10 mouse cellular contexts compared by ENCODE assay signal in genomic region chr11:114071998-114072397, GRCm38 (mm10). TPM values are rescaled to one million over a fixed set of nuclear protein-coding genes. Genes with fewer than 3 reads are reported as not detected.
DNase-seq lines count a peak whose midpoint lies in the region; ATAC-seq and TF ChIP-seq lines count a peak whose summit lies in the region.
"Had no signal": no experiment of that assay in that cellular context is flagged by ENCODE, and none has a peak within 500 bp of the region (broad histone marks: within the 10 kb centered on the region; RNA-seq: fewer than 3 reads in every experiment).

No protein-coding gene starts in this region.

- H3K27me3 ChIP-seq in heart, embryonic 10.5 days (ENCODE audit: insufficient read depth, poor library complexity, severe bottlenecking), result peaks cover 26% of the 10 kb centered on the region
- peaks cover 7% of the 10 kb centered on the region for H3K27me3 ChIP-seq in spleen, adult 2 months (ENCODE audit: control insufficient read depth, insufficient read depth, low read length)
- H3K27me3 ChIP-seq in heart, embryonic 14.5 days (ENCODE audit: control insufficient read depth, insufficient read depth, low read length), result no peaks in the 10 kb centered on the region
- no peaks in the 10 kb centered on the region for H3K27me3 ChIP-seq in forebrain, embryonic 15.5 days

- H3K4me2 ChIP-seq in heart, embryonic 14.5 days (ENCODE audit: low read length), result 0 out of 2 replicates have a peak overlapping the region, but pooled peaks have one; percentile 14
- H3K4me2 ChIP-seq in forebrain, embryonic 15.5 days (replicated peaks), result no peak overlapping the region
- H3K4me2 ChIP-seq: midbrain, embryonic 12.5 days had no signal

- no peak for ATAC-seq in heart, embryonic 14.5 days (ENCODE audit: insufficient number of reproducible peaks, insufficient read depth, low FRiP score, low read depth)
- no peak for ATAC-seq in frontal cortex, adult (ENCODE audit: low TSS enrichment)
- no peak for ATAC-seq in forebrain, embryonic 15.5 days (replicated peaks)

- no peak overlapping the region for H3K27ac ChIP-seq in heart, embryonic 10.5 days
- H3K27ac ChIP-seq in spleen, adult 2 months (ENCODE audit: insufficient read depth, low read length), result no peak overlapping the region
- no peak overlapping the region for H3K27ac ChIP-seq in heart, embryonic 14.5 days (replicated peaks in 1 of 2; ENCODE audit: control insufficient read depth in 1 of 2, insufficient read depth in 1 of 2, low read depth in 2 of 2, low read length in 2 of 2)
- H3K27ac ChIP-seq in forebrain, embryonic 15.5 days (replicated peaks), result no peak overlapping the region
- H3K27ac ChIP-seq: midbrain, embryonic 12.5 days had no signal

- H3K9ac ChIP-seq in heart, embryonic 14.5 days (ENCODE audit: low read length), result no peak overlapping the region
- no peak overlapping the region for H3K9ac ChIP-seq in forebrain, embryonic 15.5 days (replicated peaks)
- H3K9ac ChIP-seq: midbrain, embryonic 12.5 days had no signal

- no peaks in the 10 kb centered on the region for H3K36me3 ChIP-seq in heart, embryonic 10.5 days
- H3K36me3 ChIP-seq in spleen, adult 2 months (ENCODE audit: control insufficient read depth, insufficient read depth, low read length), result no peaks in the 10 kb centered on the region
- no peaks in the 10 kb centered on the region for H3K36me3 ChIP-seq in heart, embryonic 14.5 days (ENCODE audit: control insufficient read depth, insufficient read depth, low read length)
- no peaks in the 10 kb centered on the region for H3K36me3 ChIP-seq in forebrain, embryonic 15.5 days
- H3K36me3 ChIP-seq: midbrain, embryonic 12.5 days had no signal

- H3K9me3 ChIP-seq in heart, embryonic 10.5 days, result no peaks in the 10 kb centered on the region
- 0 out of 2 replicates have a peak, but pooled peaks cover 7% of the 10 kb centered on the region for H3K9me3 ChIP-seq in heart, embryonic 14.5 days (ENCODE audit: control insufficient read depth, low read length)
- 0 out of 2 replicates have a peak, but pooled peaks cover 5% of the 10 kb centered on the region for H3K9me3 ChIP-seq in forebrain, embryonic 15.5 days

- DNase-seq in heart, adult 18-20 months, result peak; percentile 30 to 45
- DNase-seq in heart, embryonic 10.5 days (ENCODE audit: low spot score), result no peak
- DNase-seq in spleen, adult 2 months (ENCODE audit: low read depth in 1 of 2, low spot score in 2 of 2), result peak in 1 of 2 experiments; percentile 16
- no peak for DNase-seq in spleen, adult 12 weeks (ENCODE audit: low spot score)
- DNase-seq in lung, postnatal 10 days, result peak; percentile 77

- H3K4me1 ChIP-seq in heart, embryonic 10.5 days, result peaks cover 21% of the 10 kb centered on the region
- H3K4me1 ChIP-seq in spleen, adult 2 months (ENCODE audit: control insufficient read depth, insufficient read depth, insufficient read length), result peaks cover 2% of the 10 kb centered on the region; the same call in 1 of the 2 replicates
- H3K4me1 ChIP-seq in heart, embryonic 14.5 days (ENCODE audit: control insufficient read depth in 2 of 2, insufficient read depth in 2 of 2, low read length in 2 of 2), result peaks cover 4 to 5% of the 10 kb centered on the region in 2 experiments; a peak in 3 of 4 replicates
- peaks cover 17% of the 10 kb centered on the region for H3K4me1 ChIP-seq in forebrain, embryonic 15.5 days

- H3K4me3 ChIP-seq in heart, embryonic 10.5 days, result no peak overlapping the region
- no peak overlapping the region for H3K4me3 ChIP-seq in spleen, adult 2 months (ENCODE audit: extremely low read depth, insufficient read depth, insufficient read length)
- no peak overlapping the region for H3K4me3 ChIP-seq in heart, embryonic 14.5 days (ENCODE audit: control insufficient read depth in 1 of 2, insufficient read depth in 1 of 2, low read depth in 1 of 2, low read length in 2 of 2)
- no peak overlapping the region for H3K4me3 ChIP-seq in forebrain, embryonic 15.5 days
- H3K4me3 ChIP-seq: midbrain, embryonic 12.5 days had no signal

- peak; percentile 1; the same call in 1 of the 2 replicates for TF ChIP-seq CTCF in spleen, adult 2 months (IDR thresholded peaks at IDR 0.05; ENCODE audit: extremely low read depth, insufficient read depth, insufficient read length, insufficient replicate concordance)

- 29% methylated on average over 8 of the region's 8 CpGs for WGBS in heart, embryonic 10.5 days
- WGBS in spleen, adult 2 months, result 28% methylated on average over 8 of the region's 8 CpGs
- WGBS in heart, embryonic 14.5 days, result 24% methylated on average over 8 of the region's 8 CpGs
- WGBS in forebrain, embryonic 15.5 days, result 31% methylated on average over 8 of the region's 8 CpGs

- TF ChIP-seq POLR2A in spleen, adult 2 months (IDR thresholded peaks at IDR 0.05; ENCODE audit: low read depth, low read length), result no peak

RNA-seq across cellular contexts. Expression of gene Sdk2, which starts 5.2 kb away (rescaled TPM):
- total RNA-seq in heart, adult 18-20 months (2021), result 1 to 10 TPM; 1.7 to 1.9 TPM
- 2.4 and 4.1 TPM in 2 replicates for polyA plus RNA-seq in heart, embryonic 10.5 days (2016; fragmentation: Nextera tagmentation; extraction: Ambion mirVana)
- polyA plus RNA-seq in spleen, adult 2 months (2012; rRNA removed), result 3.0 and 4.1 TPM in 2 replicates
- polyA plus RNA-seq in heart, embryonic 14.5 days (2014; fragmentation: Nextera tagmentation; extraction: Ambion mirVana), result 2.4 and 2.5 TPM in 2 replicates
- polyA plus RNA-seq in forebrain, embryonic 15.5 days (2015; fragmentation: Nextera tagmentation; extraction: Ambion mirVana), result 2.2 and 2.3 TPM in 2 replicates
- total RNA-seq: MEL had no signal

Comparison
In these comparisons a context has a peak if more than half of its experiments do, and no peak if none do; other contexts are left out.
1. DNase-seq: peak in heart, adult 18-20 months (2 of 2) and lung, postnatal 10 days (single experiment); none in heart, embryonic 10.5 days (single experiment) and spleen, adult 12 weeks (single experiment).